Mouse (Mus musculus) myocyte (in vitro differentiated cells): ENCODE data around the gene Poldip3. TPM values are rescaled to one million over a fixed set of nuclear protein-coding genes. Genes with fewer than 3 reads are reported as not detected.

Experiments
- H3K27me3 ChIP-seq: one replicate; pipeline ENCODE4 v1.6.1; 2011; ENCODE audit not compliant: control insufficient read depth, insufficient read depth, insufficient read length
- H3K36me3 ChIP-seq: one replicate; pipeline ENCODE4 v1.6.1; 2011; ENCODE audit not compliant: control insufficient read depth, insufficient read depth
- H3K4me2 ChIP-seq: one replicate; pipeline ENCODE4 v1.6.1; 2011; ENCODE audit warnings: low read depth, control low read depth
- H3K4me3 ChIP-seq: one replicate; pipeline ENCODE4 v1.5.1; 2011; ENCODE audit warnings: mild to moderate bottlenecking, control low read depth, moderate library complexity
- H3K79me2 ChIP-seq: one replicate; pipeline ENCODE4 v1.6.1; 2011; ENCODE audit not compliant: control insufficient read depth, insufficient read depth
- H3ac ChIP-seq: one replicate; pipeline ENCODE4 v1.6.1; 2011; ENCODE audit not compliant: control insufficient read depth, insufficient read length
- CEBPB ChIP-seq: IDR thresholded peaks from 2 replicates; pipeline ENCODE4 v1.6.1; 2011; ENCODE audit warnings: mild to moderate bottlenecking, moderate library complexity; ENCODE audit not compliant: poor library complexity, insufficient read depth, severe bottlenecking
- E2F4 ChIP-seq: IDR thresholded peaks from one replicate; pipeline ENCODE4 v1.6.1; 2011; ENCODE audit warnings: mild to moderate bottlenecking, control low read depth, moderate library complexity; ENCODE audit not compliant: insufficient read depth
- MAX ChIP-seq: IDR thresholded peaks from one replicate; pipeline ENCODE4 v1.6.1; 2011; ENCODE audit warnings: low read depth, mild to moderate bottlenecking, control low read depth
- MYOD1 ChIP-seq, 3 experiments: IDR thresholded peaks; one replicate each; pipeline ENCODE4 v1.6.1; 2011; ENCODE audit warnings: control low read depth in 2 of 3, low read depth in 2 of 3, mild to moderate bottlenecking in 2 of 3, moderate library complexity in 1 of 3; ENCODE audit not compliant: insufficient read length in 2 of 3, control insufficient read depth in 1 of 3
- MYOG ChIP-seq, 3 experiments: IDR thresholded peaks; one replicate each; pipeline ENCODE4 v1.6.1; 2011; ENCODE audit warnings: control low read depth in 2 of 3, low read depth in 2 of 3, mild to moderate bottlenecking in 2 of 3; ENCODE audit not compliant: insufficient read length in 2 of 3, control insufficient read depth in 1 of 3, insufficient read depth in 1 of 3
- POLR2A ChIP-seq: IDR thresholded peaks from one replicate; pipeline ENCODE4 v1.6.1; 2011; ENCODE audit warnings: low read depth, mild to moderate bottlenecking, control low read depth, moderate library complexity; ENCODE audit not compliant: insufficient read length
- POLR2AphosphoS2 ChIP-seq: IDR thresholded peaks from one replicate; pipeline ENCODE4 v1.6.1; 2011; ENCODE audit warnings: low read depth, control low read depth; ENCODE audit not compliant: insufficient read length
- REST ChIP-seq: IDR thresholded peaks from one replicate; pipeline ENCODE4 v1.6.1; 2011; ENCODE audit warnings: mild to moderate bottlenecking, control low read depth, moderate library complexity; ENCODE audit not compliant: insufficient read depth, insufficient read length
- SRF ChIP-seq: IDR thresholded peaks from one replicate; pipeline ENCODE4 v1.6.1; 2011; ENCODE audit warnings: low read depth; ENCODE audit not compliant: control insufficient read depth, insufficient read length
- TCF12 ChIP-seq: IDR thresholded peaks from one replicate; pipeline ENCODE4 v1.6.1; 2011; ENCODE audit warnings: mild to moderate bottlenecking, control low read depth; ENCODE audit not compliant: poor library complexity, insufficient read depth, severe bottlenecking
- TCF3 ChIP-seq: IDR thresholded peaks from one replicate; pipeline ENCODE4 v1.6.1; 2011; ENCODE audit warnings: low read depth, control low read depth; ENCODE audit not compliant: insufficient read length
- USF1 ChIP-seq: IDR thresholded peaks from one replicate; pipeline ENCODE4 v1.6.1; 2011; ENCODE audit warnings: low read depth, mild to moderate bottlenecking, control low read depth, moderate library complexity
- polyA plus RNA-seq: library from polyadenylated mRNA; unstranded; fragments of >200 nt; fragmentation: generic; extraction: Trizol; gene quantifications from one replicate; pipeline ENCODE4 v1.2.1, GENCODE M21; 2012; ENCODE audit warnings: missing spikeins

Gene Poldip3
- polyA plus RNA-seq, 1 experiment = 85.9 TPM

- no peak for TF ChIP-seq USF1
- TF ChIP-seq REST = no peak
- Histone ChIP-seq H3K36me3 (peaks cover 10% of the 10 kb centered on the region), H3ac (no peak overlapping the region), H3K4me3 (no peak overlapping the region), H3K27me3 (no peaks in the 10 kb centered on the region), H3K4me2 (no peak overlapping the region), H3K79me2 (no peaks in the 10 kb centered on the region)
These were observed 35.1 kb downstream of the Poldip3 start for GRCm38 (mm10) chr15:83114106-83114505.

GRCm38 (mm10) chr15:83112898-83113297 is 36.3 kb downstream of the Poldip3 start:
- Histone ChIP-seq H3K4me3 (no peak overlapping the region), H3K36me3 (peaks cover 3% of the 10 kb centered on the region), H3K79me2 (no peaks in the 10 kb centered on the region), H3K4me2 (no peak overlapping the region), H3K27me3 (no peaks in the 10 kb centered on the region), H3ac (no peak overlapping the region)
- no peak for TF ChIP-seq REST
- peak in 1 of 3 experiments; percentile 22 for TF ChIP-seq MYOG (IDR thresholded peaks at IDR 0.05; ENCODE audit: control insufficient read depth in 1 of 3, insufficient read depth in 1 of 3, insufficient read length in 2 of 3, low read depth in 2 of 3)
- no peak for TF ChIP-seq CEBPB
- peak; percentile 17 for TF ChIP-seq POLR2A
- TF ChIP-seq MAX = no peak
- TF ChIP-seq MYOD1 (IDR thresholded peaks at IDR 0.05; ENCODE audit: control insufficient read depth in 1 of 3, insufficient read length in 2 of 3, low read depth in 2 of 3) = peak in 1 of 3 experiments; percentile 11
- TF ChIP-seq TCF12 = no peak
- TF ChIP-seq E2F4 = no peak
- TF ChIP-seq POLR2AphosphoS2 = peak; percentile 77
- no peak for TF ChIP-seq TCF3
- TF ChIP-seq USF1 = no peak
- no peak for TF ChIP-seq SRF

- Histone ChIP-seq H3K4me2 (no peak overlapping the region), H3K4me3 (no peak overlapping the region), H3K27me3 (no peaks in the 10 kb centered on the region)
These were observed 37.3 kb downstream of the Poldip3 start for GRCm38 (mm10) chr15:83111874-83112273.

GRCm38 (mm10) chr15:83111290-83111689 is 37.9 kb downstream of the Poldip3 start:
- Histone ChIP-seq H3K4me2 (no peak overlapping the region), H3K79me2 (no peaks in the 10 kb centered on the region), H3ac (no peak overlapping the region), H3K36me3 (no peaks in the 10 kb centered on the region), H3K4me3 (no peak overlapping the region), H3K27me3 (no peaks in the 10 kb centered on the region)
- TF ChIP-seq POLR2A = no peak
- no peak for TF ChIP-seq TCF3
- no peak for TF ChIP-seq E2F4
- no peak for TF ChIP-seq MYOG (IDR thresholded peaks at IDR 0.05; ENCODE audit: control insufficient read depth in 1 of 3, insufficient read depth in 1 of 3, insufficient read length in 2 of 3, low read depth in 2 of 3)
- no peak for TF ChIP-seq SRF
- no peak for TF ChIP-seq MAX
- TF ChIP-seq CEBPB = no peak
- TF ChIP-seq REST = no peak
- no peak for TF ChIP-seq MYOD1 (IDR thresholded peaks at IDR 0.05; ENCODE audit: control insufficient read depth in 1 of 3, insufficient read length in 2 of 3, low read depth in 2 of 3)
- TF ChIP-seq TCF12 = no peak
- TF ChIP-seq POLR2AphosphoS2 = no peak
- TF ChIP-seq USF1 = no peak

More at GRCm38 (mm10) chr15:83111874-83112273, 37.3 kb downstream of the Poldip3 start:
- H3K79me2 ChIP-seq = no peaks in the 10 kb centered on the region
- no peak for TF ChIP-seq TCF3
- TF ChIP-seq POLR2A = no peak
- TF ChIP-seq MYOD1 (IDR thresholded peaks at IDR 0.05; ENCODE audit: control insufficient read depth in 1 of 3, insufficient read length in 2 of 3, low read depth in 2 of 3) = no peak
- no peak for TF ChIP-seq SRF
- no peak for TF ChIP-seq TCF12
- TF ChIP-seq E2F4 = no peak
- no peak for TF ChIP-seq REST
- TF ChIP-seq CEBPB = no peak
- TF ChIP-seq POLR2AphosphoS2 = no peak
- TF ChIP-seq USF1 = no peak
- no peak overlapping the region for H3ac ChIP-seq
- no peaks in the 10 kb centered on the region for H3K36me3 ChIP-seq

GRCm38 (mm10) chr15:83107814-83108213 is 41.4 kb downstream of the Poldip3 start:
- no peak for TF ChIP-seq MAX
- no peak for TF ChIP-seq MYOD1 (IDR thresholded peaks at IDR 0.05; ENCODE audit: control insufficient read depth in 1 of 3, insufficient read length in 2 of 3, low read depth in 2 of 3)
- no peak for TF ChIP-seq POLR2A
- TF ChIP-seq SRF = no peak
- TF ChIP-seq TCF3 = no peak
- TF ChIP-seq E2F4 = no peak
- no peak for TF ChIP-seq MYOG (IDR thresholded peaks at IDR 0.05; ENCODE audit: control insufficient read depth in 1 of 3, insufficient read depth in 1 of 3, insufficient read length in 2 of 3, low read depth in 2 of 3)
- no peak for TF ChIP-seq TCF12
- no peak for TF ChIP-seq POLR2AphosphoS2
- no peak for TF ChIP-seq USF1
- TF ChIP-seq CEBPB = no peak
- TF ChIP-seq REST = no peak
- Histone ChIP-seq H3K4me3 (no peak overlapping the region), H3K4me2 (no peak overlapping the region), H3ac (no peak overlapping the region), H3K27me3 (no peaks in the 10 kb centered on the region), H3K36me3 (no peaks in the 10 kb centered on the region), H3K79me2 (no peaks in the 10 kb centered on the region)
